Mouse (Mus musculus): ENCODE measurements around the gene Nprl3.

Nprl3 gene

DNA sequence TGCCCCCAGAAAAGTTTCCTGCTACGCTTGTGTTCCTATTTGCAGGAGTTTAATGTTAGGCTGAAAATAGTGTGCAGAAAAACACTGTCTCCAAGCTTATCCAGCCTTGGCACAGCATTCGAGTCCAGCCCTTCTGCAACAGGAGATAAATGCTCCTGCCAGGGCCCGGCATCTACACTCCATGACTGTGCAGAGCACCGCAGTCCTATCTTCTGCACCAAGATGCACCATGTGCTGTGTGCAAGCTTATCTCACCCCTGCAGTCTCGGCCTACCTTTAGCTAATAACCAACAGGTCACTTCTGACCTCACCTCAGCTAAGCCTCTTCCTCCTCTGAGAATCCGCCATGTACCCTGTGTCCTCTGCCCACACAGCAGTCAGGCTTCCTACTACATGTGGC lies 21.9 kb downstream of the Nprl3 start:
- no peak for DNase-seq (ENCODE audit: low read depth, low spot score)

- no peak for DNase-seq (ENCODE audit: low read depth, low spot score)
Observed at GRCm38 (mm10) chr11:32244617-32245016, 22.9 kb downstream of the Nprl3 start.

DNA sequence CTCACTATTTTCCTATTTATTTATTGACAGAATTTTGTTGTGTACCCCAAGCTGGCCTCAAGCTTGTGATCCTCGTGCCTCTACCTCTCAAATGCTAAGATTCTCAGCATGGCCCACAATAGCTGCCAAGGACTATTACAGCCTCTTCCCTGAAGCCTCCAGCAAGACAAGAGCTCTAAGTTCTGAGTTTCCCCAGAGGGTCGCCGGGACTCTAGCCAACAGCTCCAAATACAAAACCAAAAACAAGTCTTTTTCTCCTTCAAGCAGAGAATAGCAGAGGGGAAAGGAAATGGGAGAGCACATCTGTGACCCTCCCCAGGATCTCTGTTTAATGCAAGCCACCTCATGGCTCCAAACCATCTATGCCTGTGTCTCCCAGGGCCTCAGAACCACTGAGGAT lies 23.4 kb downstream of the Nprl3 start:
- no peak for DNase-seq (ENCODE audit: low read depth, low spot score)

- DNase-seq (ENCODE audit: low read depth, low spot score), result no peak
Observed at GRCm38 (mm10) chr11:32243205-32243955, 24.1 kb downstream of the Nprl3 start.

DNA sequence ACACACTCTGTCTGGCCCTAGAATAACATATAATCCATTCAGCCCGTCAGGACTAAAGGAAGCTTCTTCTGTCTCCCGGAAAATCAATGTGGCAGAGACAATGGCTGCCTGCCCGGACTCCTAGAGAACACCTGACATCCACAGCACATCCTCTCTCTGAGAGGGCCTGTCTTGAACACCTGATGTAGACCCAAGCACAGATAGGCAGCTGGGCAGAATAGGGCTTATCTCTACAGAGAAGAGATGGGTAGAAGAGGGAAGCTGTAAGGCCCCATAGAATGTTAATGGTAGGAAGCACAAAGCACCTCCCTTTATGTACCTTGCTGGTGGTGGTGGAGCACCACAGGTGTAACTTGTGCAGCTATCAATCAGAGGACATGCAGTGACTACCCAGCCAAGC lies 25.3 kb downstream of the Nprl3 start:
- DNase-seq (ENCODE audit: low read depth, low spot score), result no peak

- DNase-seq (ENCODE audit: low read depth, low spot score), result no peak
Observed at GRCm38 (mm10) chr11:32241391-32241790, 26.1 kb downstream of the Nprl3 start.

DNA sequence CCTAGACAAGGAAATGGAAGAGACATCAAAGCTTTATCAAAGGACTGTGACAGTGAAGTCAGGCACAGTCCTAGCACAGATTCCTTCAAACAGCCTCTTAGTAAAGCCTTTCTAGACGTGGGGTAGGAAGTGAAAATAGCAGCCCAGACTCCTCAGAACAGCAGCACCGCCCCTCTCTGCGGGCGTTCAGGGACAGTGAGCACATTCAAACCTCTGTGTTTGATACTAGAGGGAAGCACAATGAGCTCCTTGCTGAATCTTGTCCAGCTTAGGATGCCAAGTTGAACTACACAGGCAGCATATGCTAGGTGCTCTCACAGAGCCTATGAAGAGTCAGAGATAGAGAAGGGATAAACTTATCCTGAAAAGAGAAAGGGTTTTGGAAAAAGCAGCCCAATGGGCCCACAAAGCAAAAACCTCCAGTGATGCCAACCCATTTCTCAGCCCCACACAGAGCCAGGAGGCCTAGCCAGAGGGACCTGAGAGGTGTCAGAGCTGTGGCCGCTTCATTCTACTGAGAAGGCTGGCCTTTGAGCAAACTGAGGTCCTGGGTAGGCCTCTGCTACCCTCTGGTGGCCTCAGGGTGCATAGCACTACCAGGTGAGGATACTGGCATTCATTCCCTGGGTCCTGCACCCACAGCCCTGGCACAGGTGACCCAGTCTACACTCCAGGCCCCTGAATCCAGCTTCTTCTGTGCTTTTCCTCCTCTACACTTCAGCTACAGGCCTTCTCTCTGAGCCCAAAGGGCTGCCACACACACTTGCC lies 29.2 kb downstream of the Nprl3 start:
- DNase-seq (ENCODE audit: low read depth, low spot score), result peak; percentile 54

GRCm38 (mm10) chr11:32237411-32237795 lies 30.1 kb downstream of the Nprl3 start:
- no peak for DNase-seq (ENCODE audit: low read depth, low spot score)

DNA sequence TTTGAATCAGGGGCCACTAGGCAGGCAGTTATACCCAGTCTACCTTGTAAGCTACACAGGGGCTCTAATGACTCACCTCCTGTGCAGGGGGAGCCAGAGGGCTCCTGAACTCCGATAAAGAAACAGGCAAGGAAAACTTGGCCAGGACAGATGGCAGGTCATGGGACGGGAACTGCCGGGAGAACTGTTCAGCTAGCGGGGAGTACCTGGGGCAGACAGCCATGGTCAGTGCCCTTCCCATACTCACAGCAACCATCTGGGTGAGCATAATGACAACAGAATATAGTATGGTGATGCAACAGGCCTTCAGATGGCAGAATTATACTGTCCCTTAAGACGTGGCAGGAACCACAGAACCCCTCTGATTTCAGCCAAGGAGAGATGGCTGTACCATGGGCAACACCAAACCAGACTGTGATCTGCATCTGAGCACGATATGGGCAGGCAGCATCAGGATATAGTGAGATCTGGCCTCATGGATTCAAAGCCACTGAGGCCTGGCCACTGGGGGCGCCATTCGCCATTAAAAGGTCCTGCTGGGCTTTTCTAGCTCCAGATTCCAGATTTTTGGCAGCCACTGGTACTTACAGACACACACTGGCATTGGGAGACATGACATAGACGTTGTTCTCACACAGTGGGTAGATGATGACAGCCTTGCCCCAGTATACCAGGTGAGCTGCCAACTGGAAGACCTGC lies 30.6 kb downstream of the Nprl3 start:
- no peak for DNase-seq (ENCODE audit: low read depth, low spot score)

DNA sequence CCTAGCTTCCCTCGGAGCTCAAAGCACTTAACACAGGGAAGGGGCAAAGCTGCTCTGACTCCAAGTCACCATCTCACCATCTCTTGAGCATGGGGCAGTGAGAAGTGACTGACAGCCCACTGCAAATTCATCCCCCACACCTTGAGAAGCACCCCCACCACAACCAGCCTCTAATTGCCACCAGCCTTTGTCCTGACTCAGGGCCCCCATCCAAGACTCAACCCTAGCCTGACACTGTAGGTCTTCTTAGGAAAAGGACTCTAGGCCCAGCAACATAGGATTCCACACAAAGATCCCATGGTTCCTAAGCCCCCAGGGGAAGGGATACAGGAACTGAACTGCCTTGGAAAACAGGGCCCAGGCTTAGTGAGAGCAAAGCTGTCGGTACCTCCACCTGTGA lies 31.4 kb downstream of the Nprl3 start:
- no peak for DNase-seq (ENCODE audit: low read depth, low spot score)

GRCm38 (mm10) chr11:32235646-32236045 lies 31.9 kb downstream of the Nprl3 start:
- DNase-seq (ENCODE audit: low read depth, low spot score), result no peak

DNA sequence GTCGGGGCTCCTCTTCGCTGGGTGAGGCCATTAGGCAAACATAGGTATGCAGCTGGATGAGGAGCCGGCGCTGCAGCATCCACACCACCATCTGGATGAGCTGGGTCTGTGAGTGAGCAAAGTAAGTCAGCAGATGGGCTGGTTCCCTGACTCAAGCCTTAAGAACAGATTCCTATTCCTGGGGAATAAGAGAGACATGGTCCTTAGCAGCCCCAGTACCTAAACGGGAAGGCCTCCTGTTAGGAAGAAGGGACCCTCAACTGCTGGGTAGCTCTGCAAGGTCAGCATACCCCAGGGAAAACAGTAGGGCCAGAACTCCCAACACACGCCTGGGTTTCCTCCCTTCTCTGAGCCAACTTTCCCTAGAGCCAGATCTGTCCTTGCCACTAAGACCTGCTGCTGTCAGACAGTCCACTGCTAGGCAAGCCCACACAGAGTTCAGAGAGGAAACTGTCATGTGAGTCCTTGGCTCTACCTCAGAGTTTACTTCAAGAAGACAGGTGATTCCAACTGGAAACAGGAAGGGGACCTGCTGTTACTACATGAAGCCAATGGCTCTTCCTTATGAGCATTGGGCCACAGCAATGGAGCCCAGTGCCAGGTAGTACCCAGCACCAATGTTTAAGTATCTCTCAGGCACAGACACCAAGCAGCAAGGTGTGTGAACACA lies 32.6 kb downstream of the Nprl3 start:
- no peak for DNase-seq (ENCODE audit: low read depth, low spot score)

GRCm38 (mm10) chr11:32233895-32234294 lies 33.6 kb downstream of the Nprl3 start:
- no peak for DNase-seq (ENCODE audit: low read depth, low spot score)

GRCm38 (mm10) chr11:32232848-32233247 lies 34.7 kb downstream of the Nprl3 start:
- no peak for DNase-seq (ENCODE audit: low read depth, low spot score)

DNA sequence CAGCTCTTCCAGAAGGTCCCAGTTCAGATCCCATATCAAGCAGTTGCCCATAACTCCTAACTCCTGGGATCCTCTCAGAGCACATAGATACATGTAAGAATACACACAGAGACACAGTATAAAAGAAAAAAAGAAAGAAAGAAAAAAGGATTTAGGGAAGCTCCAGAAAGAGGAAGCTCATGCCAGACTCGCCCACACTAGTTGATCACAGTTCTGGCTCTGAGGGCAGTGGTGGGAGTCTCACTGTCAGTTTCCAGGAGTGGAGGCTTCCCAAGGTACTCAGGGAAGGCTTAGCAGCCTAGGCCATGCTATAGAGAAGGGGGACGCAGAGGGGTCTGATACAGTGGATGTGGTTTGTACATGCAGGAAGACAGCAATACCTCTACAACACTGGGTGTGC lies 36.4 kb downstream of the Nprl3 start:
- no peak for DNase-seq (ENCODE audit: low read depth, low spot score)

- no peak for DNase-seq (ENCODE audit: low read depth, low spot score)
Observed at GRCm38 (mm10) chr11:32230220-32230619, 37.3 kb downstream of the Nprl3 start.

GRCm38 (mm10) chr11:32228292-32228845 lies 39.1 kb downstream of the Nprl3 start:
- DNase-seq (ENCODE audit: low read depth, low spot score), result no peak

GRCm38 (mm10) chr11:32227555-32227954 lies 40.0 kb downstream of the Nprl3 start:
- no peak for DNase-seq (ENCODE audit: low read depth, low spot score)

GRCm38 (mm10) chr11:32227041-32227440 lies 40.5 kb downstream of the Nprl3 start:
- DNase-seq (ENCODE audit: low read depth, low spot score), result no peak

DNA sequence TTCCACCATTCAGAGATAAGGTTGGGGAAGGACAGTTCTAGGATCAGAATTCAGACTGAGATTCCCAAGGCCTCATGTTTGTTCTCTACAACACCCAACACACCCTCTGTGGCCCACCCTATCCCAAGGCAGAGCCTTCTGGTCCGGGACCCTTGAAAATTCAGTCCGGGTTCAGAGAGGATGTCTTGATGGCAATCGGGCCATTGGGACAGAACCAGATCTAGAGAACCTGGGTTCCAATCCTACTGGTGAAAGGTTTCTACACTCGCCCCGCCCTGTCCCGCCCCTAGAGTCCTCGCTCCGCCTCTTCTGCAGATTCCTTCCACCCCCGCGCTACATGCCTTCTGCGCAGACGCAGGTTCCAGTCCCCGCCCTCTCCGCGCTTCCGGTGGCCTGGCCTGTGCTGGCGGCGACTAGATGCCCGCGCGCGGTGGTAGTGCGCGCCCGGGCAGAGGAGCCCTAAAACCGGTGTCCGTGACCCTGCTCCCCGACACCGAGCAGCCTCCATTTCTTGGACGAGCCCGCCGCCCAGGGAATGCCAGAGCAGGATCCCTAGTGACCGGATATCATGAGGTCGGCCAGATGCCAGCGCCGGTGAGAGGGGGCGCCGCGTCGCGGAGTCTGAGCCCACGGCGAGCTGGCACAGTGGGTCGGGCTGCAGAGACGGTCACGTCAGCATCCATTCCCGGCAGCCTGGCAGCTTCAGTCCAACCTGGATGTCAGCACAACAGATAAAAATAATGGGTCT lies 41.2 kb downstream of the Nprl3 start, which contains the start of gene Mpg:
TSS of gene Mpg (plus strand) at position 382 of the 748 bp plus-strand sequence.
- peak; percentile 74 for DNase-seq (ENCODE audit: low read depth, low spot score)

Data from retina, postnatal 7 days (tissue).